Mouse (Mus musculus) megakaryocyte progenitor cell, adult 5-6 weeks (primary cell): ENCODE results near the gene Gm21244. TPM values are rescaled to one million over a fixed set of nuclear protein-coding genes. Genes with fewer than 3 reads are reported as not detected.
"Not testable (repeated sequence)": the region's sequence is repeated elsewhere in the genome, so short reads cannot be mapped to it uniquely, and the experiment has no call there.

Source experiments
- ATAC-seq: replicated peaks from 2 replicates; pipeline ENCODE4 v1.8.0; 2016; ENCODE audit warnings: mild to moderate bottlenecking, moderate TSS enrichment, inconsistent platforms; ENCODE audit not compliant: poor library complexity
- total RNA-seq, 2 experiments: library from RNA; stranded (forward) in 1 of 2; stranded (reverse) in 1 of 2; fragments of 157-497, 149-512 nt in 1 of 2; fragments of 200-1000 nt in 1 of 2; gene quantifications; 2 replicates each; pipeline versions ENCODE4 v1.2.3 to v1.2.4; 2015 to 2017

Gm21244 gene
- total RNA-seq (2015) (not detected in 2 replicates), total RNA-seq (2017) (not detected in 2 replicates)

DNA sequence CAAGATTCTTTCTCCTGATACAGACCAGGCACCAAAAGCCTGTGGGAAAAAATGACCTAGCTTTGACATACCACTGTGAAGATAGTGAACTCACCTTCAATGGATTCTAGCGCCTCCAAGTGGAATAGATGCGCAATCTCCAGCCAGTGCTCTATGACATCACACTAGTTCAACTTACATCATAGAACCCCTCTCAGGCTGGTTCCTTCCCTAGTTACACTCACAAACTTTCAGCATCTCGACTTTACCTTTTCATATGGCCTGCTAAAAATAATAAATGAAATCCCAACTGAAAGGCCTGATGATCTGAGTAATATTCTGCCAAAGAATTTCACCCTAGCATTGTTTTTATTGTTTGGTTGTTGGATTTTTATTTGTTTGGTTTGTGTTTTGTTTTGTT lies at the start of gene Gm21244:
Gene Gm21244 (minus strand): TSS at position 101 of the 400 bp plus-strand sequence.
- not testable (repeated sequence) for ATAC-seq

Other genes with a start within 250 kb of the Gm21244 start
- not detected in 2 replicates for gene Gm28998, start 84.5 kb upstream of the Gm21244 start, total RNA-seq (2015)
- gene Gm28998, start 84.5 kb upstream of the Gm21244 start, total RNA-seq (2017) = not detected in 2 replicates
- gene Gm21788, start 235.7 kb upstream of the Gm21244 start, total RNA-seq (2015) = not detected in 2 replicates
- not detected in 2 replicates for gene Gm21788, start 235.7 kb upstream of the Gm21244 start, total RNA-seq (2017)